Mouse (Mus musculus): ENCODE measurements around the gene Ccr1l1.

DNA sequence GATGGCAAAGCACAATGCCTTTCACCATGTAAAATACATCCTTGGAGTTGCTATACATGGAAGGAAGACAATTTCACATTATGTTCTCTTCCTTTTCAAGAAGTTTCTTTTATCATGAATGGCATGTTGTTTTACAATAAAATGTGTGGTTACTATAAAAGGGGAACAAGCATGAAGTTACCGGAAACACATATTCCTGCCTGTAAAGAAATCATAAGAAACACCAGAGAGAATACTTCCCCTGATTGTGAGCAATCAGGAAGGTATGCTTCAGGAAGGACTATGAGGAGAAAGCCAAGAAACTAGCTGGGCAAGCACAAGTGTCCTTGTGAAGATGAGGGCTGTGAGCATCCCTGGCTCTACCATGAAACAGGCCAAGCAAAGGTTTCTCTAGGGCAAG, 27.0 kb downstream of the Ccr1l1 start:
- TF ChIP-seq POLR2A (IDR thresholded peaks at IDR 0.05; ENCODE audit: low read depth, low read length): no peak
- TF ChIP-seq CTCF (IDR thresholded peaks at IDR 0.05; ENCODE audit: borderline replicate concordance, insufficient read depth, low read length): no peak
